Mouse (Mus musculus) cortical plate, adult 2 months (tissue): ENCODE data around the gene Pias4.

Experiments
- CTCF ChIP-seq: fragments of 200-500 bp; IDR thresholded peaks from 2 replicates; pipeline ENCODE4 v1.5.1; 2011; ENCODE audit warnings: mild to moderate bottlenecking, control low read depth, low read length; ENCODE audit not compliant: insufficient read depth; ENCODE audit errors: extremely low read depth
- POLR2A ChIP-seq: fragments of 200-500 bp; IDR thresholded peaks from 2 replicates; pipeline ENCODE4 v1.6.1; 2011; ENCODE audit warnings: mild to moderate bottlenecking, low read length, control low read depth; ENCODE audit not compliant: insufficient read depth; ENCODE audit errors: extremely low read depth

DNA sequence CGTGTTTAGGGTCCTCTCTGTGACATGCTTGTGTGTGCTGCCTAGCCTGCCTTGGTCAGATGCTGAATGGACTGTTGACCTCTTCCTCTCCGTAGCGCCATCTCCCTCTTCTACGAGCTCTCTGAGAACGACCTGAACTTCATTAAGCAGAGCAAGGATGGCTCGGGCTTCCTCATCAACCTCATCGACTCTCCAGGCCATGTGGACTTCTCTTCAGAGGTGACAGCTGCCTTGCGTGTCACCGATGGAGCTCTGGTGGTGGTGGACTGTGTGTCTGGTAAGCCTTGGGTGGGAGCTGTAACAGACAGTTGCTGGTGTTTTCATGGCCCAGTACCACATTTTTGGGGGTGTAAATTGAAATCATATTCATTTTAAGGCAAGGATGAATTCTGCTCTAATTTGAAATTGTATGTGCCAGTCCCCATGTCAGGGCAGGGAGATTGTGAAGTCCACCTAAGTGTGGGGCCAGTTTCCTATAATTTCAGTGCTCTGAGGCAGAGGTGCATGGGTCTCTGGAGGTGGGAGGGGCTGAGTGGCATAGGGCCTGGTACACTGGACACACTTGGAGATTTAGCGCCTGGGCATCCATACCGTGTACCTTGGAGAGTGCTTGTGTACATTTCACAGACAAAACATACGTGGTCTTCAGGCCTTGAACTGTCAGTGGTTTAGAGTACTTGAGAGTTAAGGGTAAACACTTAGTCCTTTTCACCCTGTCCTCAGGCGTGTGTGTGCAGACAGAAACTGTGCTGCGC, 10.4 kb upstream of the Pias4 start:
- TF ChIP-seq POLR2A (no peak), CTCF (no peak)
